Mouse (Mus musculus) megakaryocyte, embryonic 14.5 days (primary cell): ENCODE results near the gene Chst13. TPM values are rescaled to one million over a fixed set of nuclear protein-coding genes. Genes with fewer than 3 reads are reported as not detected.

ENCODE experiments used
- H3K27me3 ChIP-seq: replicated peaks from 2 replicates; pipeline ENCODE3; 2012; ENCODE audit warnings: inconsistent platforms
- H3K36me3 ChIP-seq: replicated peaks from 2 replicates; pipeline ENCODE3; 2012; ENCODE audit warnings: low read length, inconsistent platforms, mixed read lengths
- H3K4me1 ChIP-seq: 2 replicates; pipeline ENCODE4 v1.6.1; 2012; ENCODE audit warnings: inconsistent platforms
- H3K4me3 ChIP-seq: replicated peaks from 2 replicates; pipeline ENCODE3; 2012; ENCODE audit warnings: moderate library complexity, mild to moderate bottlenecking, inconsistent platforms
- H3K9me3 ChIP-seq: 2 replicates; pipeline ENCODE4 v1.6.1; 2012; ENCODE audit warnings: inconsistent platforms
- FLI1 ChIP-seq: IDR thresholded peaks from 2 replicates; pipeline ENCODE4 v1.6.1; 2012; ENCODE audit warnings: low read length, inconsistent platforms, mixed read lengths
- GATA1 ChIP-seq: IDR thresholded peaks from 3 replicates; pipeline ENCODE4 v1.6.1; 2012; ENCODE audit warnings: mixed read lengths, low read length, inconsistent platforms, borderline replicate concordance
- polyA plus RNA-seq: library from polyadenylated mRNA; stranded (reverse); fragments of >175 nt; gene quantifications from 2 replicates; pipeline ENCODE4 v1.2.3, GENCODE M21; 2012; ENCODE audit warnings: low replicate concordance; ENCODE audit not compliant: insufficient read depth

The Chst13 gene
- polyA plus RNA-seq, 1 experiment: 0.13 TPM

DNA sequence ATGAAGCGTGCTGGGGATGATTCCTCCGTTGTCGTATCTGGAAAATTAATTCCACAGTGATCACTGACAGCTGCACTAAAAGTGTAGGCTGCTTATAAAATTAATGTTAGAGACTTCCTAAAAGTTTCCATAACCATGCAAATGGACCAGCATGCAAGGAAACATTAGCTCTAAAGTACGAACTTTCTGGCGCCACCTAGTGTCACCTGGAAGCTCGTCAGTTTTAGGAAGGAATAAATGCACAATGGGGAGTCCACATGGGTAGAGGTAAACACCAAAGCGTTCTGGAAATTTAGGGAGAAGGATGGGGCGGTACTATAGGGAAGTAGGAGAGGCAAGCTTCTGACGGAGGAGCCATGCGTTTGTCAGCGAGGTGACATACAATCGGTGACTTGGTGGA lies 36.7 kb downstream of the Chst13 start:
- H3K36me3 ChIP-seq: no peaks in the 10 kb centered on the region
- peaks cover 19% of the 10 kb centered on the region for H3K9me3 ChIP-seq
- no peaks in the 10 kb centered on the region for H3K4me1 ChIP-seq
- no peak overlapping the region for H3K4me3 ChIP-seq
- no peak for TF ChIP-seq GATA1
- TF ChIP-seq FLI1: no peak
- no peaks in the 10 kb centered on the region for H3K27me3 ChIP-seq

Other genes with a start within 250 kb of the Chst13 start
- gene Vmn1r49, start 246.7 kb downstream of the Chst13 start, polyA plus RNA-seq: not detected in 2 replicates
- gene Vmn1r50, start 223.8 kb downstream of the Chst13 start, polyA plus RNA-seq: not detected in 2 replicates
- gene Vmn1r51, start 202.6 kb downstream of the Chst13 start, polyA plus RNA-seq: 0.03 TPM in 1 of 2 replicates, not detected in the other
- not detected in 2 replicates for gene Vmn1r52, start 150.4 kb downstream of the Chst13 start, polyA plus RNA-seq
- gene V1ra8, start 122.4 kb downstream of the Chst13 start, polyA plus RNA-seq: not detected in 2 replicates
- not detected in 2 replicates for gene Vmn1r53, start 100.7 kb downstream of the Chst13 start, polyA plus RNA-seq
- gene Vmn1r54, start 78.9 kb downstream of the Chst13 start, polyA plus RNA-seq: not detected in 2 replicates
- gene BC048671, start 24.0 kb downstream of the Chst13 start, polyA plus RNA-seq: not detected in 2 replicates
- not detected in 2 replicates for gene Uroc1, start 8.1 kb upstream of the Chst13 start, polyA plus RNA-seq
- 7.1 and 22.5 TPM in 2 replicates for gene Zxdc, start 44.3 kb upstream of the Chst13 start, polyA plus RNA-seq
- gene Cfap100, start 103.6 kb upstream of the Chst13 start, polyA plus RNA-seq: 0.20 TPM in 1 of 2 replicates, not detected in the other
- gene Klf15, start 137.4 kb upstream of the Chst13 start, polyA plus RNA-seq: 0.12 and 3.0 TPM in 2 replicates
- 7.3 and 7.4 TPM in 2 replicates for gene Aldh1l1, start 161.2 kb upstream of the Chst13 start, polyA plus RNA-seq